Mouse (Mus musculus): ENCODE data around the gene Lekr1.
"Not testable (repeated sequence)": the region's sequence is repeated elsewhere in the genome, so short reads cannot be mapped to it uniquely, and the experiment has no call there.

Lekr1 gene

GRCm38 (mm10) chr3:65769666-65770065 lies 103.6 kb downstream of the Lekr1 start:
- not testable (repeated sequence) for DNase-seq

DNA sequence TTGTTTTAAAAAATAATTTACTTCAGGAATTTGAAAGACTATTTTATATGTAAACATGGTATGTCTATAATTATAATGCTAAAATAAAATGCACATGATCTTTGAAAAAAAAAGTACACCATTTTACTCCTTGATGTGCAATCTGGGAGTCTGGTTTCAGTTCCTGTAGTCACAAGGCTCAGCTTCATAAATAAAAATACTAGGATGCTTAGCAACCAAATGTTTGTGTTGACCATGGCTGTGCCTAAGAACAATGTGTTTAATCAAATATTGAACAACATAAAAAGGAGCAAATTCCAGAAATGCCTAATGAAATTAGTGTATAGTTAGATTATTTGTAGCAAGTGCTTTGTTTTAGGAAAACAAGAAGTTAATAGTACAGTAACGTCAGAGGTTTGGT lies 107.9 kb downstream of the Lekr1 start:
- DNase-seq: no peak

- DNase-seq: no peak
Measured at GRCm38 (mm10) chr3:65775096-65775495, 109.1 kb downstream of the Lekr1 start.

DNA sequence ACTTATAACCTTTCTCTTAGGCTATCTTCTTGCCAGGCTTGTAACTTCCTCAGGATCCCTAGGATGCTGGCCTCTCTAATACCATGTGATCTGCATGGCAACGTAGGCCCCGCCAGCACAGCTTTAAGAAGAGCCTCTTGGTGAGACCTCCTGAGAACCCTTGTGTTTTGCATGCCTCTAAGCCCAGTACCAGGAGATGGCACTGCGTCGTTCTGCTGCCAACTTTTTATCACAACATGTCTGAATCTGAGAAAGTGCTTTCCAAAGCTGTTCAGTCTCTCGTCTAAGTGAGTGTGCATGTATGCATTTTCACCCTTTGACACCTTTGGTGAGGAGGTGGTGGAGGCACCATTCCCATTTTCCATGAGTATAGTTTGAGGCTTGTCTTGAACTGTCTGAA lies 116.2 kb downstream of the Lekr1 start:
- DNase-seq: no peak

- DNase-seq: no peak
Measured at GRCm38 (mm10) chr3:65790076-65790685, 124.2 kb downstream of the Lekr1 start.

- no peak for DNase-seq
Measured at GRCm38 (mm10) chr3:65793561-65793960, 127.5 kb downstream of the Lekr1 start.

- DNase-seq: no peak
Measured at GRCm38 (mm10) chr3:65794711-65795110, 128.7 kb downstream of the Lekr1 start.

- no peak for DNase-seq
Measured at GRCm38 (mm10) chr3:65797345-65798137, 131.5 kb downstream of the Lekr1 start.

GRCm38 (mm10) chr3:65800962-65801361 lies 134.9 kb downstream of the Lekr1 start:
- no peak for DNase-seq

GRCm38 (mm10) chr3:65802185-65802584 lies 136.2 kb downstream of the Lekr1 start:
- no peak for DNase-seq

DNA sequence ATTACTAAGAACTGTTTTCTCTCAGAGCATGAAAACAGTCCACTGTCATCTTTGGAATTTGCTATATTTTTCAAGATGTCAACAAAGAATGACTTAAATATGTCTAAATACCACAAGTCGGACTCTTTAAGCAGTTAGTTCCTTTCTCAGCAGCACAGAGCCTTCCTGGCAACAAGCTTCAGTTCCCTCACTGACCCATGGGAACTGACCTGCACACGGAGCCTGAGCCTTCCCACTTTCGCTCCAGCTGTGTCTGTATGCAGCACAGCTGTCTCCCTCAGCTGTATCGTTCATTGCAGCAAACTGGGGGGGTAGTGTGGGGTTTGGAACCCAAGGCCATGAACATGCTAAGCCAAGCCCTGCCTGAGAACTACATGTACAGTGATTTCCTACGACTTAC lies 136.8 kb downstream of the Lekr1 start:
- no peak for DNase-seq

DNA sequence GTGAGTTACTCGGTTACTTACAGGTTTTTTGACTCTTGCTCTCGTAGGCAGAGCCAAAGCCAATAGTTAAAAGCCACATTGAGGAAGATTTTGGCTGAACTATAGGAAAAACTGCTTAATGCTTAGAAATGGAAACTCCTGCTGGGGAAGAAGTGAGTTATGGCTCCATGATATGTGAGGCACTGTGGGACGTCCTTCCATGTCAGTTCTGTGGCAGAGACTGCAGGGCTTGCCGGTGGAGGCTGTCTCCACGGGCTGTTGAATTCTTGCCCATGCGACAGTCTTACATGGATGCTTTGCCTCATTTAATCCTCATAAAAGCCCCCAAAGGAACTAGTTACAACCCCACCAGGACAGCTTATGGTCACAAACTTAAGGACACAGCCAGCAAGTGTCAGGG lies 148.9 kb downstream of the Lekr1 start:
- no peak for DNase-seq

GRCm38 (mm10) chr3:65816012-65816411 lies 150.0 kb downstream of the Lekr1 start:
- DNase-seq: no peak

- DNase-seq: no peak
Measured at GRCm38 (mm10) chr3:65818597-65818996, 152.6 kb downstream of the Lekr1 start.

DNA sequence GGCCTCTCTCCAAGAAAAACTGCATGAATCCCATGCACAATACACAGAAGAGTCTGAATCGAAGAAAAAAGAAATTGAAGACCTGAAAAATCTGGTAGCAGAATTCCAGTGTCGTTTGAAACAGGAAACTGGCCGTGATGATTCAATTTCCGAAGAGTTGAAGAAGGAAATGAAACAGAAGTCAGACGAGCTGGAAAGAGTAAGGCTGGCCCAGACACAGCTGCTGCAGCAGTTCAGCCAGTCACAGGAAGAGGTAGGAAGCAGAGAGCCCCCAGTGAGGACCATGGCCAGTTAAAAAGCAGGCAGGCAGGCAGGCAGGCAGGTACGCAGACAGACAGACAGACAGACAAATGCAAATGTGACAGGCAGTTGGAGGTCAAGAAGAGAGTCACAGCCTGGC lies 153.8 kb downstream of the Lekr1 start:
- no peak for DNase-seq

GRCm38 (mm10) chr3:65824886-65825285 lies 158.9 kb downstream of the Lekr1 start:
- no peak for DNase-seq

DNA sequence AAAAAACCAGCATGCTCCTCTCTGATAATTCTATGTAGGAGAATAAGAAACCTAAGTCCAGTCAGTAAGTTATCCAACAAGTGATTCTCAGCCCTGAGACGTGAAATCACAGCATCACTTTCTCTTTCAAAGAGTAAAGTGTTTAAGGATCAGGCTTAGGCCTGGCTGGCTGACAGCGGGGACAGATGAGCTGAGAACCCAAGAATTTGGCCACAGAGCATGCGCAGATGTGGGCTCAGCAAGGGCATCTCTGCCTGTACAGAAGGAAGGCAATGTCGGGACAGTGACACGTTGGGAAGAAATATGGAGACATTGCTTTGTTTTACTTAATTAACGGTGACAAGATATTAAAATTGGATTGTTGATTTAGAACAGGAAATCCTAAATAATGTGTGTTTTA lies 160.7 kb downstream of the Lekr1 start:
- no peak for DNase-seq

DNA sequence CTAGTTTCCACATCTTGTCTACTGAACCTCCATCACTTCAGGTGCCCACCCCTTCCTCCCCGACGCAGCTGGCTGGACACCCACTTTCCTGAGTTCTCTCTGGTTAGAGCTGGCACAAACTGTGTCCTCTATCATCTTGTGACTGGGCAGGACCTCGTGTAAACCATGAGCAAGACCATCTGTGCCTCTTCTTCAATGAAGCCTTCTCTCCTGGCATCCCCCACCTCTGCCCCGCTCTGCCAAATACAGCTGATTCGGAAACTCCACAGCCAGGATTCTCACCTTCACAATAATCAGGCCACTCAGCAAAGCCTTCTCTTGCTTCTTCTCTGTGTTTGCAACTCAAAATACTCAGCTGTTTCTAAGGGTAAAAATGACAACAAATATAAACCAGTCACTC lies 161.4 kb downstream of the Lekr1 start:
- no peak for DNase-seq

GRCm38 (mm10) chr3:65828020-65828419 lies 162.0 kb downstream of the Lekr1 start:
- DNase-seq: no peak

- DNase-seq: no peak
Measured at GRCm38 (mm10) chr3:65829230-65829629, 163.2 kb downstream of the Lekr1 start.

DNA sequence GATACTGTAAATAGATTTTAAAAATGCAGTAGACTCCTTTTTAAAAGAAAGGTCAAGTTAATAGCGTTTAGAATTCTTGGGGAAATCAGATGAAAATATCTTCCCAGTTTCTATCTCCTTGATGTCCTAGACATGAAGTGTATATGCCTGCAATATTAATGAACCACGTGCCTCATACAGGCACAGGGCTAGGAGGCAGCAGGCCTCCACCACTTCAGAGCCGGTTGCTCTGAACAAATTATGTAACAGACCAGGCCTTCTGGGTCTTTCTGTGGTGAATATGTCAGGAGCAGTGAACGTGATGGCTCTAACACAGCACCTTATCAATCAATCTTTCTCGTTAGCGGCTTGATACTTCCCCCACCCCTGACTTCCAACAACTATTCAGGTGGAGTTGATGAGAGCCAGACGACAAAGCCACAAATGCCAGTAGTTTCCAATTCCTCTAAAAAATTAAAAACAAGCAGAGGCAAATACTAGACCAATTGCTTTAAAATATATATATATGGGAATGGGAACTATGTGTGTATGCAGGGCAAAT lies 164.0 kb downstream of the Lekr1 start:
- DNase-seq: no peak

- DNase-seq: no peak
Measured at GRCm38 (mm10) chr3:65830801-65831200, 164.8 kb downstream of the Lekr1 start.

DNA sequence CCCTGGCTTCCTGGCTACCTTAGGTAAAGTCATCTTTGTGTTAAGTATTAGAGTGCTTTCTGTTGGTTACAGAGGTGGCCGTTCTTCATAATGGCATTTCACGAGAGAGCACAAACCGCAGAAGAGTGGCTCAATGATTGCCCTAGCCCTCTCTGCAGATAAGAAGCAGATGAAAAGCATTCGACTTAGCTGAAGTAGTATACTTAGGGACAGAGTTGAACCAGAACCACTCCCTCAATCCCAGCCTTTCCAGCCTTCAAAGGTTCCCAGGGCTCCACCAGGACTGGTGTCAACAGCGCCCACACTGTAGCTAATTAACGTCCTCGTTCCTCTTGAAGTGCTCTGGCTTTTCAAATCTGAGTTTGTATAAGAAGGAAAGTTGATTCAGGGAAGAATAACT lies 166.4 kb downstream of the Lekr1 start:
- no peak for DNase-seq

- no peak for DNase-seq
Measured at GRCm38 (mm10) chr3:65836435-65836834, 170.4 kb downstream of the Lekr1 start.

All from B cell, adult 2 months (primary cell).